Mouse (Mus musculus) adrenal gland, adult (tissue): Measurements from ENCODE around the gene Il34.
A peak's percentile ranks its signal among the peaks of the same experiment; 100 is the strongest.

ENCODE experiments used
- DNase-seq, 2 experiments: peaks; one replicate each; pipeline ENCODE4 v3.0.0; 2022 to 2023; ENCODE audit warnings: low spot score in 1 of 2; ENCODE audit not compliant: inconsistent age in 2 of 2

The Il34 gene

DNA sequence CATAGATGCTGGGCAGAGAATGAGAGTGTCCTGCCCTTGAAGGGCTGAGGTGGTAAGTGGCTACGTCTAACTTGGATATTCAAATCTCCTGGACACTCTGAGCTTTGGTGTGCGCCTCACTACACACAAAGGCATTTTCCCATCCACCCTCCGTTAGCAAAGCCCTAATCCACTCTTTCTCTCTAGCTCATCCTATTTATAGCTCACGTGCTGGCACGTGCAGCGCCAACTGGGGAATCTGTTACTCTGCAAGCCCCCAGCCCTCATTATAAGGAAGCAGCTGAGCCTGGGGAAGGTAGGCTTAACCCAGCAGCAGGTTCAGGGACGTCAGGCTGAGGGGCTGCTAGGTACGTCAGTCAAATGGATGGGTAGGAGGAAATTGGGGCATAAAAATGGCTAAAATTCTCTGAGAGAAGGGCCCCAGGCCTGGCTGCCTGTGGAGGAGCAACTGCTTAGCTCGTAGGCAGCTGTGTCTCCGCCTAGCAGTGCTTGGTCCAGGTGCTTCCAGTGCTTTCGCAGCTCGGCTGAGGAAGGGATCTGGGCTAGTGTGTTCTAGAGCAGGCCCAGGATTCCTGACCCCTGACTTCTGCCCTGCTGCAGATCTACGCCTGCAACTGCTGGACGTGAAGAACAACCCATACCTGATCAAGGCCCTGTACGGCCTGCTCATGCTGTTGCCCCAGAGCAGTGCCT is 90.8 kb downstream of the Il34 start:
- DNase-seq, result no peak

DNA sequence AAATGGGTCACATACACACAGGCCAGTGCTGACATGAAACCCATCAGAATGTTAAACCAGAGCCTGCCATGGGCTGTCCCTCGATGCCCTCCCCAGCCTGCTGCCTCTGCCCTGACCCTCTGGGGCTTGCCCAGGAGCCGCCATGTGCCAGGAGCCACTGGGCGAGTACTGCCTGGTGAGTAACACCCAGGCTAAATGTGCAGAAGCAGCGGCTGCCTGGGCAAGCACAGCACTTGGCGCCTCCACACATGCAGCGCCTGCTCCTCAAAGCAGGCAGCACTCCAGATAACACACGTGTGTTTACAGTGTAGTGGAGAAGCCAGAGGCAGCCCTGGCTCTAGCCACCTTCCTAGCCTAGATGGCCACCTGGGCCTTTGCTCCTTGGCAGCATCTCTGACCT is 92.7 kb downstream of the Il34 start:
- DNase-seq, result no peak

DNA sequence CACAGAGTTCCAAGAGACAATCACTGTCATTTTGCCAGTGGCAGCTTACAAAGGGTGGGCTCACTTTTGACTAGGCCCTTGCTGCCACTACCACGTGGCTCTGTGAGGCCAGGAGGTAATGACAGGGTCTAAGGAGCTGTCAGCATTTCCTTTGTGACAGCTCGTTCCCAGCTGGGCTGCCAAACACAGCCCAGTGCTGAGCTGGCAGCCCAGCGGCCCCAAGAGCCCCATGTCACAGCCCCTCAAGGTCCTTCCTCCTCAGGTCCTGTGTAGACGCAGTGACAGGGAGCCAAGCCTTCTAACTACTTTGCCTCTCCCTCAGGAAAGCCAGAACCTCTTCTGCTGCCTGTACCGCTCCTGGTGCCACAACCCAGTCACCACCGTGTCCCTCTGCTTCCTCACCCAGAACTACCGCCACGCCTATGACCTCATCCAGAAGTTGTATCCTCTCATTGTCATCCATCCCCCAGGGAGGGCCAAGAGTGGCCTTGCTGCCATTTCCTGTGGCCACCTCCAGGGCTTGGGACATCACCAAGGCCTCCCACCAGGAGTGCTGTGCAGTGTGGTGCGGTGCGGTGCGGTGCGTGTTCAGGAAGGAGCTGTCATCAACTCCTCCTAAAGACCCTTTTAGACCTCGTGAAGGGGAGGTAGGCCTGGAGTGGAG is 94.3 kb downstream of the Il34 start:
- peak; percentile 63 to 74 for DNase-seq

DNA sequence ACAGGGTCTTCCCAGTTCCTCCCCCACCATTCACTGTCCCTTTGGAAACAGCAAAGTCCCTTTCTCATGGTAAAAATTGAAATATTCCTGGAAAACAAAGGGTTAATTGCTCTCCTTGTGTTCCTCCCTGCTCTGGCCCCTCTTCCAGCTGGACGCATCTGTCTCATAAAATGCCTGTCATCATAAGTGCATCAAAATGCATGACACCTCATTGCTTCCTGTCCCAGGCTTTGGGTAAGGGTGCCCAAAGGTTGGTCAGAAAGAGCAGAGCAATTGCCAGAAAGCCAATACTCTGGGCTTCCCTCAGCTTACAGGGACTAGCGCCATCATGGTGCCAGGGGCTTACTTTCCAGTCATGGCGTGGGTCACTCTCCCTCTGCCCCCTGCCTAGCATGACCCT is 95.1 kb downstream of the Il34 start:
- no peak for DNase-seq

DNA sequence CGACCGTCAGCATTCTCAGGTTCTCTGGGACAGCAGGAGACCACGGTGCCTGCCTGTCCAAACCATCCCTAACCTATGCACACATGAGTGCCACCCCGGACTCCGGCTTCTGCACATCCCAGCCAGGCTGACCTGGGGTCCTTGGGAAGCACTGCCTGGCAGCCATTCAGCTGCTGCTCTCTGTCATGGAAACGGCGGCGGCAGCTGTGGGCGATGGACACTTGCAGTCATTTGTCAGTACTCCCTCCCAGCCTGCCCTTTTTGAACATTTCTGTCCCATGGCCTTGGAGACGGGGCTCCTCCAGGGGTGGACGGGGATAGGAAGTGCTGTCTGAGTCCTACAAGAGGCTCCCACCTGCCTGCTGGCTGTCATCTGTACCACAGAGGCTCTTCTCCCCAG is 97.3 kb downstream of the Il34 start:
- DNase-seq, result peak; percentile 50 to 72

DNA sequence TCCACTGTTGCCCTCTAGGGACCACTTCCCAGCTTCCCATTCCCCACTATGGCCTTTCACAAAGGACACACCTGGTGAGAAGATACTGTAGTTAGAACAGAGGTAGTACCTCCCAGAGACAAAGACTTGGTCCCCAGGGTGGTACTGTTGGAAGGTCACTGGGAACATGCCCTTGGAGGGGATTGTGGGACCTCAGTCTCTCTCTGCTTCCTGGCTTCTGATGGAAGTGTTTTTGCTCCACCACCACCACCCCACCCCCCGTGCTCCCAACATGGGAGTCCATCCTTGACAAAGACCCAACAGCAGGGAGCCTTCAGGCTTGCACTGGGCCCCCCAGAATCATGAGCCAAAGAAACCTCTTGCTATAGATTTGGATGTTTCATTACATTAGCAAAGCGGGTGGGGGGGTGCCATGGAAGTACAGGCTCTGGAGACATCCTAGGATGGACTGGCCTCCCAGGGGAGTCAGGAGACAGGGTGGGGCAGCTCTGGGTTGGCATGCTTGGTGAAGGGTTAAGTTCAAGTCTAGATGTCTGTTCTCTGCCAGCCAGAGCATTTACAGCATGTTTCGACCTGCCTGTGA is 99.3 kb downstream of the Il34 start:
- DNase-seq, result no peak

DNA sequence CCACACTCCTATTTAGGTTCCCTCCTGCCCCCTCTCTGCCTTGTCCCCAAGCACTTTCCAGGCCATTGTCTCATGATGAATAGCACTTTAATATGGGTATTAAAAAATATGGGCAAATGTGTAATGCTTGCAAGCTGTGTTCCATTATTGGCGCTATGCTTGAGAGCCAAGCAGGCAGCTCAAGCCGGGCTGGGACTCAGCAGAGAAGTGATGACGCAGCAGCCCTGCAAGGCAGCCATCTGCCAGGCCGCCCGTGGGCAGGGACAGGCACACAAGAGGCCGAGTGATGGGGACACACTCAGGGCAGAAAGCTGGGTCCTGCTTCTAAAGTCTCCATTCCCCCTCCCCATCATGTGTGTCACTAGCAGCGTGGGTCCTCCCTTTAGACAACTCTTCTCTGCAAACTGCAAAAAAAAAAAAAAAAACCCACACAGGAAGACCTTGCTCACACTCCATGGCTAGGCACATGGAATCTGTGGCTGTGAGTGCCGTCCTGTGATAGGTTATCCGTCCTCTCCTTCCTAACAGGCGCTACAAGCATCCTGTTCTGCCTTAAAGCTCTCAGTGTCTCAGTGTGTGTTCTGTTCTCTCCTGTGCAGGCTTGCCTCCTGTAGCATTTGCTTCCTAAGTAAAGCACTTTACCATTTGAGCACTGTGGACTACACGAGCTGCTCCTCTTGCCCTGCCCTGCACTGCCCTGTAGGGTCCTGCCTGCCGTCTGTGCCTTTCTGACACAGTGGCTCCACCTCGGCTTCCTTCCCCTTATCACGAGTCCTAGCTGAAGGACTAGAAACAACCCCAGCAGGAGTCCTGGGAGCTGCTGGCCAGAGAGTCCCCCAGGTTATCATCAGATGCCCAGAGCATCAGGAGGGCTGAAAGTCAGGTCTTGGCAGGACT is 100.1 kb downstream of the Il34 start:
- no peak for DNase-seq

DNA sequence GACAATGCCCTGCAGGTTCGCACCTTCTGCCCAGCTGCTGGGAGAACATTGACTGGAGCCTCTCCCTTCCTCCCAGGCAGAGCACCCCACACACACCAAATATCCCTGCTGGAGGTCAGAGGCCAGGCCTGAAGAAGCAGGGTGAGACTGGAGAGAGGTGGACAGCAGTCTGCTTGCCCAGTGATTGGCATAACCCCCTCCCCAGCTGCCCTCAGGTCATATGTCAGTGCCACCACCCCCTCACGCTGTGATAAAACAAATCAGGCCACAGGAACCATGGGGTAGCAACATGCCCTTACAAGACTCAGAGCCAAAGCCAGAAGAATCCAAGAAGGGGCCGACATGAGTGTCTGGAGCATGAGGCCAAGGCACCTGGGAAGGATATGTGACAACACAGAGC is 101.6 kb downstream of the Il34 start:
- DNase-seq, result no peak

DNA sequence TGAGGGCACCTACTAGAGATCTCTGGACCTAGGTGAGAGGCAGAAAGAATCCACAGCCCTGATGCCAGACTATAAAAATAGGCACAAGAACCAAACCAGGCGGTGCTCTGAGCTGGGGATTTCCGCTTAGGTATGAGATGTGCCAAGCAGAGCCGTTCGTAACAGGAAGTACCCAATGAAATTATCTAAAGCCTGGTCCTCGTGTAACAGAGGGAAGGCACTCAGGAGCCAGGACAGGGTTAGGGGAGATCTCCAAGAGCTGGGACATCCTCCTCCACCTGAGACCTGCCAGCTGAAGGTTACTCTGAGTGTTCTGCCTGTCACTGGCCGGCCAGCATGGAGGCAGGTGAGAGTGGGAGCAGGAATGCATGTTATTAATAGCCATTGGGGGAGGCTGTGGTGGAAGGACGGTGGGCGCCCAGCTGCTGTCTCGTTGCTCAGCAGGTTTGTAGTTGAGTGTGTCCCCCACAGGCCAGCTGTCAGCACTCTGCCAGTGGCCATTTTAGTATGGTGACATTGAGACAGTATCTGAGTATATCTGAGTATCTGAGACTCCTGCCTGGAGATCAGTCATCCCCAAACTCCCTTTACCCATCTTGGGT is 102.2 kb downstream of the Il34 start:
- DNase-seq, result peak in 1 of 2 experiments; percentile 30

DNA sequence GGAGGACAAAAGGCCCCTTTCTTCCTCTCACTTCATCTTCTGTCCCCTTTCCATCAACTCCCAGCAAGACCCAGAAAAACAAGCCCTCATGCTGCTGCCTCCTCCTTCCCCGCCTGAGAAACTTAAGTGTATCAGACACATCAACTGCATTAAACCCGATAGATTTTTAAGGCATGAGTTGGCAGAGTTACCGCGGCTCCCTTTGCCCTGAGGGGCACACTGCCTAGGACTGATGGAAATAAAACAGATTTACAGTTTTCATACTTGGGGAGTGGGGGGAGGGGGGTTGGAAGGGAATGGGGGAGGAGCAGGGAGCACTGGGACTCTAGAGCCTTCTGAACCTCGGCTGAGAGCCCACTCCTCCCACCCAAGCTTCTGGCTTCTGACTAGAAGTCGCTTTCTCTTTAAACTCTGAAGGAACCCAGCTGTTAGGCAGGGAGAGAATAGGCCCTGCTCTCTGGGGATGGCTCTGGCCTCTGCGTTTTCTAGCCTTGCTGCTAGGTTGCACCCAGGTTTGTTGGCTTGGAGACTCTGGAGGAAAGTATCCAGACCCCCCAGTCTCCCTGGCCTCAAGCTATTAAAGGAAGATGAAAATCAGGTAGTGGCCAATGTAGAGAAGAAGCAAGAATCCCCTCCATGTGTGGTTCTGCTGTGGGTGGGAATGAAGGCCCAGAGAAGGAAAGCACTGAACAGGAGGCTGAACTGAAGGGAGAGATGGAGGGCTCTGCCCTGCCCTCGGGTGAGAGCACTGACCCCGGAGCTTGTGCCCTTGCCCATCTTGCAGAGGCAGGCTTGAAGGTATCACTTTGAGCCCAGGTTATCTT is 102.9 kb downstream of the Il34 start:
- peak in 1 of 2 experiments; percentile 34 for DNase-seq

DNA sequence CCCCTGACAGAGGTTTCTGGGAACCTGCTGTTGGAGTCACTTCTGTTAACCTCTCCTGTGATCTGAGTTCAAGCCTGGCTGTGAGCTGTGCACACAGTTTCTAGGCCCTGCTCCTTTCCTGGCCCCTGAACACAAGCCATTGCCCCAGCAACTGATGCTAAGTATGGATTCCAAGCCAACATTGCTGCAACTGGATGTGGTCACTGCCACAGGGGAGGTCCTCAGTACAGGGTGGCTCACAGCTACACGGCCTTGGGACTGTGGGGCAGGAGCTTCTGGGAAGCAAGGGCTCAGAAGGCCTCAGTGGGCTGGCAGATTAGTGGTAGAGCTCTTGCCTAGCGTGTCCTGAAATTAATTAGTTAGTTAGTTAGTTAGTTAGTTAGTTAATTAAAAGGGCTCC is 105.2 kb downstream of the Il34 start:
- peak in 1 of 2 experiments; percentile 62 for DNase-seq

DNA sequence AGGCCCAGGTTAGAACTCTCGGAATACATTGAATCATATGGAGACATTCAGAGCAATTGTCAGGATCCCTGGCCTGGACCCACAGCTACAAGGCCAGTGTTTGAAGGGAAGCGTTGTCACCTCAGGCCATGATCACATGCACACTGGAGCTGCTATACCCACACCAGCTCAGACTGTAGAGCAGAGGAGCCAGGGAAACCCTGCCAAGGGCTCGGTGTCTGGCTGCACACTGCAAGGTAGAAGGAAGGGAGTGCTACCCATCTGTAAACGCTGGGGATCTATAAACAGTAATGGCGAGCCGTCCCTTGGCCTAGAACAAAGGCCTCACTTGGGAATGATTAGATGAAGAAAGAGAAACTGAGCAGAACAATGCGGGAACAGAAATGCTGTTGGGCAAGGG is 106.2 kb downstream of the Il34 start:
- DNase-seq, result no peak

DNA sequence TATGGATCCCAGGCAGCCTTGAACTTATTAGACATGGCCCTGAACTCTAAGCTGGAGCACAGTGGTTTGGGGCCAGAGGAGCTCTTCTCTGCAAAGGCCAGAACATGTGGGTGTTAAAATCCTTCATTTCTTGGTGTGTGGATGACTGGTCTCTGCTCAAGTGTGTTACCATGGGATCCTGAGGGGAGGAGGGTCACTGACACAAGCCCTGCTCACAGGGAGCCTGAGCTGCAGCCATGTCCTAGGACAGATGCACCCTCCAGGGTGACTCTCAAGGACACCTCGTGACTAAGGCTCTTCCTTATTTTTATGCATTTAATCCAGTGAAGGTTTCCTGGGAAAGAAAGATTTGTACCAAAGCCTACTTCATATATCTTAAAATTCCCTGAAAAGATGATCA is 107.6 kb downstream of the Il34 start:
- peak; percentile 56 to 77 for DNase-seq

DNA sequence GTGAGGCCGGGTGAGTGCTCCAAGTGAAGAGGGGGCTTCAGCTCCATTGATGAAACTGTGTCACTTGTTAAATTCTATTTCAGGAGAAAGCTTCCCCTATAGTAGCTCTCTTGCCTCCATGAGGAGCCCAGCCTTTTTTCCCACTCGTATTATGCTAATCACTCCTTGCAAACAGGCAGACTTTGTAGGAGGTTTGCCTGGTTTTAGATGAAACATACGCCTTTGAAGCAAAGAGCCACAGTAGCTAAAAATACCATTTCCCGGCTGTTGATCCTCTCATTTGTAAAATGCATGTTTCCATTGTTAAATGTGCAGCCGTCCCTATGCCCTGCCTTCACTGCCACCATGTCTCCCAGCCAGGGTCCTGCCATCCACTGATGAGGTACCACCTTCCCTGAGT is 108.2 kb downstream of the Il34 start:
- DNase-seq, result no peak

DNA sequence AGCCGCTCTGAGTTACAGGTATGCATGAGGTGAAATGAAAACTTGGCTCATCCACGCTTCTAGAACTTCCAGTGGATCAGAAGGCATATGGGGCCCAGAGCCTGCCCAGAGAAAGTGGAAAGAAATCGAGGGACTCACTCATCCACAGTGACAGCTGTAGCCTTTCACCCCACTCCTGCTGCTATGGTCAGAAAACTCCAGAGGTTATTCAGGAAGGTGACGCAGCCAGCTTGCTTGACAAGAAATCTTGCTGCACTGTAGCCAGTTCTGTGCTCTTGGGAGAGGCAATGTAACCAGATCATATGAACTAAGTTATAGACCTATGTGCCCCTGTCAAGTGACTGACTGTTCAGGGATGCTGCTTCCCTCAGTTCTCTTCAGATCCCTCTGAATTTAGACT is 109.7 kb downstream of the Il34 start:
- DNase-seq, result no peak

DNA sequence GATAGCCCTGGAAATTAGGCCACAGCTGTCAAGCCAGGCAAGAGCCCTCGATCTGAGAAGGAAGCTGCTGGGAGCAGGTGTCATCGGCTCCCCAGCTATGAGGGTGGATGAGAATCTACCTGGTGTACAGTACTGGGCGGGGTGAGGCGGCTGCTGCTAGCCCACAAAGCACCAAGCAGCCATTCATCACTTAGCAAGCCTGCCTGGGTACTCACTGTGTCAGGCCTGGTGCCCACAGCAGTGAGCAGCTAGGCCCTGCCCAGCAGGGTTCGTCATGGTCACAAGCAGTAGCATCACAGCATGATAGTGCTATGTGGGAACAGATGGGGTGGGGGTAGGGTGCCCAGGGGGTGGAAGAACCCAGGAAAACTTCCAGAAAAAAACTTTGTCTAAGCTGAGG is 110.3 kb downstream of the Il34 start:
- DNase-seq, result no peak

DNA sequence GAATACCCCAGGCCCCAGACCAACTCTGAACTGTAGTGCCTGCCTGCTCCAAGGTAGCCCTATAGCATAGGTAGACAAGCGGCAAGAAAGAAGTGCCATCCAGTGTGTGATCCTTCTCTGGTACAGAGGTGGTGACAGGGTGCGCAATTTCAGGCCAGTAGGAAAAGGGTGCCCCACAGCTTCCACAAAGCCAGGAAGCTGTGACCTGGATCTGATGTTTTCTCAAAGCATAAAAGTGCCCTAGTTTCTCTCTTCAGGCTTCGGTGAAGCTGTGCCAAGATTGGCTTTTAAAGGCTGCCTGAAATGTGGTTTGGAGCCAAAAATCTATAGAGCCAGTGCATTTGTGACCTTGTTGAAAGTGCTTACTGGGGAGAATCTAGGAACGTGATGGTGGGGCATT is 110.9 kb downstream of the Il34 start:
- peak in 1 of 2 experiments; percentile 30 for DNase-seq

DNA sequence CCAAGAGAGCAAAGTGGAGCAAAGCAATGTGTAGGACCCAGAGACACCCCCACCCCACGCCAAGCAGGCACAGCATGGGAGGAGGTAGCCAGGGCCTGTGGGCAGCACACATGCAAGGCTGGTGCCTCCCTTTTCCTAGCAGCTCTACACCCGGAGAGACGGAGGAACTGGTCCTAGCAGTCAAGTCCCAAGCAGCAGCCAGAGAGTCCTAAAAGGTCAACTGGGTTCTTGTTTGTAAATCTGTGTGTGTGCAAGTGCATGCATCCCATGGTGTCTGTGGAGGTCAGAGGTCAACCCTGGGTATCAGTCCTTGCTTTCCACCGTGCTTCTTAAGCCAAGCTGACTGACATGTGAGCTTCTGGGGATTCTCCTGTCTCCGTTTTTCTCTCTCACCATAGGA is 111.5 kb downstream of the Il34 start:
- no peak for DNase-seq
